Mouse (Mus musculus) embryo, embryonic 10 days (tissue): ENCODE results near the gene Irgc1.
"Not testable (repeated sequence)": the region's sequence is repeated elsewhere in the genome, so short reads cannot be mapped to it uniquely, and the experiment has no call there.

ENCODE experiments used
- DNase-seq: peaks from one replicate; pipeline ENCODE4 v3.0.0-alpha.2; 2015; ENCODE audit warnings: low spot score

Irgc1 gene

GRCm38 (mm10) chr7:24435305-24435704, 16.8 kb downstream of the Irgc1 start:
- no peak for DNase-seq

- DNase-seq = no peak
These were observed 20.4 kb downstream of the Irgc1 start for GRCm38 (mm10) chr7:24431713-24432112.

- no peak for DNase-seq
These were observed 21.3 kb downstream of the Irgc1 start for GRCm38 (mm10) chr7:24430551-24431345.

- no peak for DNase-seq
These were observed 22.5 kb downstream of the Irgc1 start for GRCm38 (mm10) chr7:24429413-24430112.

- no peak for DNase-seq
These were observed 23.4 kb downstream of the Irgc1 start for GRCm38 (mm10) chr7:24428725-24429124.

- DNase-seq = no peak
These were observed 24.9 kb downstream of the Irgc1 start for GRCm38 (mm10) chr7:24427168-24427567.

- DNase-seq = no peak
These were observed 26.2 kb downstream of the Irgc1 start for GRCm38 (mm10) chr7:24425919-24426318.

- DNase-seq = no peak
These were observed 28.0 kb downstream of the Irgc1 start for GRCm38 (mm10) chr7:24423956-24424732.

- DNase-seq = no peak
These were observed 28.9 kb downstream of the Irgc1 start for GRCm38 (mm10) chr7:24423107-24423763.

GRCm38 (mm10) chr7:24422251-24422650, 29.8 kb downstream of the Irgc1 start:
- no peak for DNase-seq

- no peak for DNase-seq
These were observed 30.4 kb downstream of the Irgc1 start for GRCm38 (mm10) chr7:24421648-24422047.

- peak; percentile 29 for DNase-seq
These were observed 32.5 kb downstream of the Irgc1 start for GRCm38 (mm10) chr7:24419579-24419978.

GRCm38 (mm10) chr7:24415261-24415660, 36.8 kb downstream of the Irgc1 start:
- DNase-seq = no peak

GRCm38 (mm10) chr7:24413630-24414029, 38.5 kb downstream of the Irgc1 start:
- DNase-seq = no peak

- no peak for DNase-seq
These were observed 41.3 kb downstream of the Irgc1 start for GRCm38 (mm10) chr7:24410831-24411230.

- DNase-seq = no peak
These were observed 42.0 kb downstream of the Irgc1 start for GRCm38 (mm10) chr7:24410123-24410522.

- no peak for DNase-seq
These were observed 43.9 kb downstream of the Irgc1 start for GRCm38 (mm10) chr7:24408186-24408585.

- DNase-seq = peak; percentile 67
These were observed 45.4 kb downstream of the Irgc1 start for GRCm38 (mm10) chr7:24406528-24407344.

- DNase-seq = no peak
These were observed 46.4 kb downstream of the Irgc1 start for GRCm38 (mm10) chr7:24405649-24406048.

- DNase-seq = no peak
These were observed 49.2 kb downstream of the Irgc1 start for GRCm38 (mm10) chr7:24402851-24403250.

GRCm38 (mm10) chr7:24400489-24400888, 51.6 kb downstream of the Irgc1 start:
- DNase-seq = not testable (repeated sequence)
